Mouse (Mus musculus): Measurements from ENCODE around the gene Tex21. TPM values are rescaled to one million over a fixed set of nuclear protein-coding genes. Genes with fewer than 3 reads are reported as not detected.
A peak's percentile ranks its signal among the peaks of the same experiment; 100 is the strongest.

Gene Tex21
- polyA plus RNA-seq, 1 experiment = not detected

- Histone ChIP-seq H3K4me3 (ENCODE audit: insufficient read depth, low read length) (no peak overlapping the region), H3K27ac (ENCODE audit: insufficient read depth, low read length) (no peak overlapping the region), H3K4me1 (ENCODE audit: control insufficient read depth, insufficient read depth, low read length) (no peaks in the 10 kb centered on the region)
- TF ChIP-seq POLR2A (IDR thresholded peaks at IDR 0.05; ENCODE audit: low read depth, low read length) (no peak), CTCF (IDR thresholded peaks at IDR 0.05; ENCODE audit: borderline replicate concordance, insufficient read depth, low read length) (no peak)
These were observed 34.0 kb upstream of the Tex21 start for GRCm38 (mm10) chr12:76280556-76280955.

- Histone ChIP-seq H3K4me1 (ENCODE audit: control insufficient read depth, insufficient read depth, low read length) (no peaks in the 10 kb centered on the region), H3K27ac (ENCODE audit: insufficient read depth, low read length) (no peak overlapping the region), H3K4me3 (ENCODE audit: insufficient read depth, low read length) (no peak overlapping the region)
- TF ChIP-seq POLR2A (IDR thresholded peaks at IDR 0.05; ENCODE audit: low read depth, low read length) (no peak), CTCF (IDR thresholded peaks at IDR 0.05; ENCODE audit: borderline replicate concordance, insufficient read depth, low read length) (no peak)
These were observed 31.7 kb upstream of the Tex21 start for GRCm38 (mm10) chr12:76278209-76278608.

- H3K4me3 ChIP-seq (ENCODE audit: insufficient read depth, low read length) = no peak overlapping the region
- TF ChIP-seq POLR2A (IDR thresholded peaks at IDR 0.05; ENCODE audit: low read depth, low read length) = no peak
- no peak overlapping the region for H3K27ac ChIP-seq (ENCODE audit: insufficient read depth, low read length)
These were observed 26.3 kb upstream of the Tex21 start for GRCm38 (mm10) chr12:76272610-76273524.

GRCm38 (mm10) chr12:76271516-76271915 is 25.0 kb upstream of the Tex21 start:
- Histone ChIP-seq H3K27ac (ENCODE audit: insufficient read depth, low read length) (no peak overlapping the region), H3K4me3 (ENCODE audit: insufficient read depth, low read length) (no peak overlapping the region), H3K4me1 (ENCODE audit: control insufficient read depth, insufficient read depth, low read length) (no peaks in the 10 kb centered on the region)
- TF ChIP-seq CTCF (IDR thresholded peaks at IDR 0.05; ENCODE audit: borderline replicate concordance, insufficient read depth, low read length) = no peak
- no peak for TF ChIP-seq POLR2A (IDR thresholded peaks at IDR 0.05; ENCODE audit: low read depth, low read length)

More at GRCm38 (mm10) chr12:76272610-76273524, 26.3 kb upstream of the Tex21 start:
- no peaks in the 10 kb centered on the region for H3K4me1 ChIP-seq (ENCODE audit: control insufficient read depth, insufficient read depth, low read length)

GRCm38 (mm10) chr12:76269196-76269595 is 22.6 kb upstream of the Tex21 start:
- TF ChIP-seq CTCF (IDR thresholded peaks at IDR 0.05; ENCODE audit: borderline replicate concordance, insufficient read depth, low read length) = no peak
- TF ChIP-seq POLR2A (IDR thresholded peaks at IDR 0.05; ENCODE audit: low read depth, low read length) = no peak
- peaks cover 2% of the 10 kb centered on the region; the same call in 1 of the 2 replicates for H3K4me1 ChIP-seq (ENCODE audit: control insufficient read depth, insufficient read depth, low read length)

GRCm38 (mm10) chr12:76268686-76269085 is 22.1 kb upstream of the Tex21 start:
- peaks cover 2% of the 10 kb centered on the region; the same call in 1 of the 2 replicates for H3K4me1 ChIP-seq (ENCODE audit: control insufficient read depth, insufficient read depth, low read length)
- no peak for TF ChIP-seq CTCF (IDR thresholded peaks at IDR 0.05; ENCODE audit: borderline replicate concordance, insufficient read depth, low read length)
- no peak for TF ChIP-seq POLR2A (IDR thresholded peaks at IDR 0.05; ENCODE audit: low read depth, low read length)
- H3K27ac ChIP-seq (ENCODE audit: insufficient read depth, low read length) = no peak overlapping the region
- H3K4me3 ChIP-seq (ENCODE audit: insufficient read depth, low read length) = no peak overlapping the region

More at GRCm38 (mm10) chr12:76269196-76269595, 22.6 kb upstream of the Tex21 start:
- Histone ChIP-seq H3K27ac (ENCODE audit: insufficient read depth, low read length) (no peak overlapping the region), H3K4me3 (ENCODE audit: insufficient read depth, low read length) (no peak overlapping the region)

- TF ChIP-seq POLR2A (IDR thresholded peaks at IDR 0.05; ENCODE audit: low read depth, low read length) = no peak
- no peak for TF ChIP-seq CTCF (IDR thresholded peaks at IDR 0.05; ENCODE audit: borderline replicate concordance, insufficient read depth, low read length)
- H3K4me1 ChIP-seq (ENCODE audit: control insufficient read depth, insufficient read depth, low read length) = peaks cover 2% of the 10 kb centered on the region; the same call in 1 of the 2 replicates
- no peak overlapping the region for H3K27ac ChIP-seq (ENCODE audit: insufficient read depth, low read length)
- H3K4me3 ChIP-seq (ENCODE audit: insufficient read depth, low read length) = no peak overlapping the region
These were observed 20.3 kb upstream of the Tex21 start for GRCm38 (mm10) chr12:76266875-76267274.

- Histone ChIP-seq H3K4me1 (ENCODE audit: control insufficient read depth, insufficient read depth, low read length) (peaks cover 2% of the 10 kb centered on the region; the same call in 1 of the 2 replicates), H3K4me3 (ENCODE audit: insufficient read depth, low read length) (no peak overlapping the region), H3K27ac (ENCODE audit: insufficient read depth, low read length) (peak overlapping the region; percentile 82)
- TF ChIP-seq POLR2A (IDR thresholded peaks at IDR 0.05; ENCODE audit: low read depth, low read length) (no peak), CTCF (IDR thresholded peaks at IDR 0.05; ENCODE audit: borderline replicate concordance, insufficient read depth, low read length) (no peak)
These were observed 18.5 kb upstream of the Tex21 start for GRCm38 (mm10) chr12:76265001-76265400.

GRCm38 (mm10) chr12:76264325-76264965 is 17.9 kb upstream of the Tex21 start:
- H3K27ac ChIP-seq (ENCODE audit: insufficient read depth, low read length) = peak overlapping the region; percentile 82
- TF ChIP-seq CTCF (IDR thresholded peaks at IDR 0.05; ENCODE audit: borderline replicate concordance, insufficient read depth, low read length) (no peak), POLR2A (IDR thresholded peaks at IDR 0.05; ENCODE audit: low read depth, low read length) (no peak)
- H3K4me1 ChIP-seq (ENCODE audit: control insufficient read depth, insufficient read depth, low read length) = peaks cover 2% of the 10 kb centered on the region; the same call in 1 of the 2 replicates
- no peak overlapping the region for H3K4me3 ChIP-seq (ENCODE audit: insufficient read depth, low read length)

GRCm38 (mm10) chr12:76263876-76264275 is 17.3 kb upstream of the Tex21 start:
- peak overlapping the region; percentile 59 for H3K27ac ChIP-seq (ENCODE audit: insufficient read depth, low read length)
- TF ChIP-seq CTCF (IDR thresholded peaks at IDR 0.05; ENCODE audit: borderline replicate concordance, insufficient read depth, low read length) (no peak), POLR2A (IDR thresholded peaks at IDR 0.05; ENCODE audit: low read depth, low read length) (no peak)
- peaks cover 2% of the 10 kb centered on the region; the same call in 1 of the 2 replicates for H3K4me1 ChIP-seq (ENCODE audit: control insufficient read depth, insufficient read depth, low read length)
- no peak overlapping the region for H3K4me3 ChIP-seq (ENCODE audit: insufficient read depth, low read length)
